Mouse (Mus musculus) c-Kit-positive CD71-positive TER-119-negative erythroid progenitor cells, embryonic 14.5 days (primary cell): ENCODE data around the gene St3gal4.

Experiments used
- DNase-seq: peaks from one replicate; pipeline ENCODE4 v3.0.0-alpha.2; 2013; ENCODE audit warnings: low read depth

St3gal4 gene

DNA sequence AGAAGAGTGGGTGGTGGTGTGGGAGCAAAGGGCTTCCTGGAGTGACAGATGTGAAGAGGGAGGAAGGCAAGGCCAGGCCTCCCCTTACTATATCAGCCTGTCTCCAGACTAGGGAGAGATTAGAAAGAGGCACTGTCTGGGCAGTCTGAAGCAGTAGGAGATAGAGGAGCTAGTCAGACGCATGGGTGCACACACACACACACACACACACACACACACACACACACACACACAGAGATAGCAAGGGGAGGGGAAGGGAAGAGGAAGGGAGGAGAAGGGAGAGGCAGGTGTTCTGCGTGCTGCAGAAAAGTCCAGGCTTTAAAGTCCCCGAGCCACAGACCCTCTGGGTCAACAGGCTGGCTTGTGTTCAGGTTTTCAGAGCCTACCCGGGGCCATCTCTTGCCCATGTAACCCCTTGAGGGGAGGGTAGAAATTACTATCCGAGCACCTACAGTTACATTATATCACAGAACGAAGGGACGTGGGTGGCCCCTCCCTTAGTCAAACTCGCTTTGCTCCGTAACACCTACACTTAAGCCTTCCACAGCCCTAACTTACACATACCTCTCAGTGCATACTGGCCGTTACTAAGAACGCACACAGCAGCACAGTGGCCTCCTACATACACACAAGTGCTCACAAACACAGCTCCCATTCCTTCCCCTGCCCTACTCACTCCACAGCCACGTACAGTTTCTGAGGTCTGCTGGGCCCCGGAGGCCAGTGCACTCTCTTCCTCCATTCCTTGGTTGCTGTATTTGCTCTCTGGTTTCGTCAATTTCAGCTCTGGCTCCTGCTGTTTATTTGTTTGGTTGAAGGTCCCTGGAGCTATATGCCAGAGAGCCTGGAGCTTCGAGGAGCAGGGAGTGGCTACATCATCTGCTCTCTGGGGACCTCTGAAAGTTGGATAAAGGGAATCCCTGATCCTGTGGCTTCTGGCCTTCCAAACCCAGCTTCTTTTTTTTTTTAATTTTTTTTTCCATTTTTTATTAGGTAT, 12.9 kb downstream of the St3gal4 start:
- DNase-seq, result no peak

DNA sequence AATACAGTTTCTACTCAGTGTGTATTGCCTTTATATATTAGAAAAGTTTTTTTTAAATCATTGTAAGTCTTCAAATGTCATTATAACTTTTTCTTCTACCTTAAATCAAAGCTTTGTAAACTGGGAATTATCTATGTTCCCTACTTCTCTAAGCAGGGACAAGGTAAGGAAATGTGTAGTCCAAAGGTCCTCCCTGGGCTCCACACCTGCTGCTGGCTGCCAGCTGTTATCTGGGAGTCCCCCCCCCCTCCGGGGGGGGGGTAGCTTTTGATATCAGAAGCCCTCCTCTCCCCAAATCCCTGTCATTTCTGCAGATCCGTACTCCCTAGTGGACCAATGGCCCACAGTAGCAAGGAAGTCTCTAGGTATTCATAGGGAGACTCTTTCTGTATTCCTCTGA, 13.6 kb downstream of the St3gal4 start:
- DNase-seq, result no peak

- DNase-seq, result no peak
Observed at GRCm38 (mm10) chr9:35104711-35105110, 14.4 kb downstream of the St3gal4 start.

- DNase-seq, result no peak
Observed at GRCm38 (mm10) chr9:35098762-35099161, 20.3 kb downstream of the St3gal4 start.

DNA sequence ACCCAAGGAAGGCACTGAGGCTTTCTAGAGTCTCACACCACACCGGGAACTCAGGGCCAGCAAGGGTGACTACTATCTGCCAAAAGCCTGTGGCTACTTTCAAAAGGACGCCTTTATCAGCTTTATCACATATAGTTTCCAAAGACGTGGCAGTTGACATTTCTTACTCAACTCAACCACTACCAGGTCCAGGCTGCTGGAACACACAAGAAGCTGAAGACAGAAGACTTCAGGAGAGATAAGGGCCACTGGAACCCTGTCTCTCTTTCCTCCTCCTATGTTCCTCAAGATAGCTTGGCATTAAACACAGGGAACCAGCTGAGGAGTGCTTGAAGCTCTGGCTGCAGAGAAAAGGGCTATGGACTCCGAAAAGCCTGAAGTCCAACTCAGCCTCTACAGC, 21.2 kb downstream of the St3gal4 start:
- no peak for DNase-seq

GRCm38 (mm10) chr9:35095726-35096125, 23.3 kb downstream of the St3gal4 start:
- no peak for DNase-seq

DNA sequence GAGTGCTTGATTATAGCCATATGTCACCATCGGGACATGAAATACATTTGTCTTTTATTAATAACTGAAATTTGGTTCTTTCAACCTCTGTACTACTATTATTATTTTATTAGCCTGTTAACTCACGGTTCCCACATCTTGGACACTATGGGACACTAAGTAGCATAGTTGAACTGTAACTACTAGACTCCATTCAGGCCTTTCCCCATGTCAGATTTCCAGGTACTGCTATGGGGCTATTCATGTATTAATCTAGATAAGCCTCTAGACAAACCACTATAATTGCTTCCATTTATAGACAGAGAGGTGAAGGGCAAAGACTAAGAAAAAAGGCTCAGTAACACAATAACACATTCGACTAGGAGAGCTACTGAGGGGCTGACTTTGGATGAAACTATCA, 25.7 kb downstream of the St3gal4 start:
- no peak for DNase-seq

- DNase-seq, result no peak
Observed at GRCm38 (mm10) chr9:35092904-35093303, 26.2 kb downstream of the St3gal4 start.

- DNase-seq, result no peak
Observed at GRCm38 (mm10) chr9:35061446-35061845, 57.6 kb downstream of the St3gal4 start.

GRCm38 (mm10) chr9:35059881-35060280, 59.2 kb downstream of the St3gal4 start:
- DNase-seq, result no peak

GRCm38 (mm10) chr9:35058596-35059354, 60.3 kb downstream of the St3gal4 start:
- no peak for DNase-seq

DNA sequence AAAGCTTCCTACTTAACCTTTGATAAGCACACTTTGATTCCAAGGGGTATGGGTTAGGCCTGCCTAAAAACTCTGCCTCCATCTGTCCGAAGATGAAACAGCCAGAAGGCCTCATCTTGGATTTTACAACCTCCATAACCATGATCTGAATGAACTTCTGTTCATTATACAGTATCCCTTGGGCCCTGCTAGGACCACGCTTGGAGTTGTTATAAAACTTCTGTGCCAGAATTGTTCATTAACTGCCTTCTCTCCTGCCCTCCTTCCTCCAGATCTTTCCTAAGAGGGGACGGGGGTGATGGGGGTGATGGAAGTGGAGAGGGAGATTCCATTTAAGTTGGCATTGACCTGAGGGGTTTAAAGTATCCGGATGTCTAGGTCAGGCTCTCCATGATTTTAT, 60.9 kb downstream of the St3gal4 start:
- DNase-seq, result no peak

- no peak for DNase-seq
Observed at GRCm38 (mm10) chr9:35057631-35058030, 61.4 kb downstream of the St3gal4 start.

- no peak for DNase-seq
Observed at GRCm38 (mm10) chr9:35056611-35057010, 62.5 kb downstream of the St3gal4 start.

DNA sequence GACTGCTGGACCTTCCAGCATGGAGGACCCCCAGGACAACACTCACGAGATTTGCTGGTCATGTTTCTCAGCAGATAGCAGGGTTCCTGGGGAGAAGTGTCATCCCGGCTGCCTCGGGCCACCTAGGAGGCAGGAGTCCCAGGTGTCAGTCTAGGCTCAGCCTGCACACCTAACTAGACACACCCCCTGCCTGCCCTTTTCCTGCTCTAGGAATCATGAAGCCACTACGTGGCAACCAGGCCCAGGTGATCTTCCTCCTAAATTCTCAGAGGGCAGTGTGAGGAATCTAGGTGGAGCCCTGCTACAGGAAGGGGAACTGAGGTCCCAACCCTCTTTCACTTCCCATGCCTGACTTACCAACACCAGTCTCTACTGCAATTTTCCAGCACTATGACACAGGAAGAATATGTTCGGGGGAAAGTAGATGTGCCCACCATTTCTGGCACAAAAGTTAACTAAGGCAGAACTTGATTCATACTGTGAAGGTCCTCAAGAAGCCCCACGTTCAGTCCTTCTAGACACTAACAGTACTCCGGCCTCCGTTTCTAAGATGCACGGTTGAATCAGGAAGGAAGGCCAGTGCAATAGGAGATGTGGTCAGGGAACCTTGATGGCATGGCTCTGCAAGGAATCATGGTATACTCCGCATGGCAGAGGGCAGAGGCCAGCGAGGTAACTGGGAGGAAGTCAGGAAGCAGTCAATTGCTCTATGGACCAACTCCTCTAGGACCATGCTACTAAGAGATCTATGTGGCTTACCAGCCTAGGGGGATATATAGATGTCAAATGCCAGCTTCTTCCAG, 63.3 kb downstream of the St3gal4 start:
- DNase-seq, result no peak

DNA sequence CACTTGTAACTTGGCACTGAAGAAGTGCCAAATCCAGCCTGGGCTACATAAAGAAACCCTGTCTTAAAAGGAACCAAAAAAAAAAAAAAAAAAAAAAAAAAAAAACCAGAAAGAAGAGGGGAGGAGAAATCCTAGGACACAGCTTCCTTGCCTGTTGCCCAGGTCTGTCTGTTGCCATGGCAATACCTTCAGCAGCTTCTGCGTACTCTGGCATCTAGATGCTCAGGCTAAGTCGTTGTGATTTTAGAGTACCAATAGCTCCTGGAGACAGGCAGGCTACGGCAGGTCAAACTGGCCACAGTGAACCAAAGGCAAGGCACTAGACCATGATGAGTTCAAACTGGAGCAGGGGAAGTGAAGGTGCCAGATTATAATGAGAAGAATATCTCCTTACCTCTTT, 65.4 kb downstream of the St3gal4 start:
- no peak for DNase-seq

DNA sequence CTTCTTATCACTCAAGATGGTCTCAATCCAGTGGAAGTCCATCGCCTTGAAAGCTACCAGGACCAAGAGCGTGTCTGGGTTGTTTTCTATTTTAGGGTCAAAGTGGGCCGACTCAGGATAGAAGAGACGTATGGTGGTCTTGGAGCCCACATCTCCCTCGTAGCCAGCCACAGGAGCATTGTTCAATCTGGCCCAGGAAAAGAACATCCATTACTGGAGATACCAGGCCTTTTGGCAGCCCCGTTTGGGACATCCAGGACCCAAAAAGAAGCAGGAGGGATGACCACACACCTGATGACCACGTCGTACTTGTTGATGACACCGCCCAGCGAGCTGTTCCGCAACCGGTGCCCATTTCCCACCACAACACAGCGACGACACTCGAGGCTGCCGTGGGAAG, 66.0 kb downstream of the St3gal4 start:
- no peak for DNase-seq

GRCm38 (mm10) chr9:35052671-35053070, 66.4 kb downstream of the St3gal4 start:
- no peak for DNase-seq

- DNase-seq, result no peak
Observed at GRCm38 (mm10) chr9:35051666-35052065, 67.4 kb downstream of the St3gal4 start.

GRCm38 (mm10) chr9:35050701-35051454, 68.2 kb downstream of the St3gal4 start:
- no peak for DNase-seq

- DNase-seq, result no peak
Observed at GRCm38 (mm10) chr9:35049891-35050527, 69.1 kb downstream of the St3gal4 start.
